In the genomic region with DNA sequence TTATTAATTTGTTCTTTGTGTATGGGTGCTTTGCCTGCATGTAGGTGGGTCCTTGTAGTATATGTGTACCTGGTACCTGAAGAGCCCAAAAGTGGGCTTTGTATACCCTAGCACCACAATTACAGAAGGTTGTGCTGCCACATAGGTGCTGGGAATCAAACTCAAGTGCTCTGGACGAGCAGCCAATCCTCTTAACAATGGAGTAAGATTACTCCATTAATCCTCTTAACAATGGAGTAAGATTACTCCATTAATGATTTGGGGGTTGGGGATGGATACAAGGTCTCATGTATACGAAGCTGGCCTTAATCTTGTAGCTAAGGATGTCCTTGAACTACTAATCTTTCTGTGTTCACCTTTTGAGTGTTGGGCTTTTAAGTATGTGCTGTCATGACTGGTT, we compare ENCODE assay signal across 12 mouse cellular contexts.
"Had no signal": no experiment of that assay in that cellular context is flagged by ENCODE, and none has a peak within 500 bp of the region (broad histone marks: within the 10 kb centered on the region; RNA-seq: fewer than 3 reads in every experiment).

No protein-coding gene starts in this region.

- DNase-seq: gastrocnemius, adult 2 months; gastrocnemius, postnatal 10 days; gastrocnemius, postnatal 25 days; heart, adult 18-20 months; heart, postnatal 10 days; heart, postnatal 4 days; kidney, adult 18-20 months; kidney, adult 8-10 months; kidney, postnatal 10 days; kidney, postnatal 25 days; kidney, postnatal 4 days; liver had no signal
